16 mouse cellular contexts compared by ENCODE assay signal in genomic region chr19:32148710-32149109, GRCm38 (mm10).
"Had no signal": no experiment of that assay in that cellular context is flagged by ENCODE, and none has a peak within 500 bp of the region (broad histone marks: within the 10 kb centered on the region; RNA-seq: fewer than 3 reads in every experiment).

No protein-coding gene starts in this region.

- H3K4me1 ChIP-seq: limb, embryonic 10.5 days; liver, embryonic 15.5 days; midbrain, embryonic 10.5 days; neural tube, embryonic 12.5 days; stomach, embryonic 15.5 days had no signal

- H3K36me3 ChIP-seq: limb, embryonic 10.5 days; midbrain, embryonic 10.5 days; neural tube, embryonic 12.5 days; stomach, embryonic 15.5 days had no signal

- H3K27me3 ChIP-seq: liver, embryonic 15.5 days; neural tube, embryonic 12.5 days; stomach, embryonic 15.5 days had no signal

- H3K4me3 ChIP-seq: limb, embryonic 10.5 days; liver, embryonic 15.5 days; midbrain, embryonic 10.5 days; myocyte; neural tube, embryonic 12.5 days; stomach, embryonic 15.5 days had no signal

- DNase-seq: kidney, adult 9 months; kidney, postnatal 36 days; lung, adult 2 months; midbrain, embryonic 14.5 days; spleen, adult 18-20 months; thymus, postnatal 36 days had no signal

- H3K4me2 ChIP-seq: liver, embryonic 11.5 days; liver, embryonic 15.5 days; neural tube, embryonic 12.5 days; stomach, embryonic 15.5 days had no signal

- H3K27ac ChIP-seq: kidney, postnatal 0 days; limb, embryonic 10.5 days; liver, embryonic 15.5 days; macrophage; midbrain, embryonic 10.5 days; neural tube, embryonic 12.5 days; stomach, embryonic 15.5 days had no signal

- ATAC-seq: lung, postnatal 0 days had no signal

- H3K9ac ChIP-seq: liver, embryonic 15.5 days; neural tube, embryonic 12.5 days; stomach, embryonic 15.5 days had no signal

- H3K9me3 ChIP-seq: limb, embryonic 10.5 days; liver, embryonic 15.5 days; midbrain, embryonic 10.5 days; neural tube, embryonic 12.5 days; stomach, embryonic 15.5 days had no signal
